9 mouse cellular contexts compared by ENCODE assay signal in genomic region chr9:61404615-61404980, GRCm38 (mm10). TPM values are rescaled to one million over a fixed set of nuclear protein-coding genes. Genes with fewer than 3 reads are reported as not detected.
DNase-seq lines count a peak whose midpoint lies in the region; ATAC-seq lines count a peak whose summit lies in the region.
"Had no signal": no experiment of that assay in that cellular context is flagged by ENCODE, and none has a peak within 500 bp of the region (broad histone marks: within the 10 kb centered on the region; RNA-seq: fewer than 3 reads in every experiment).

No protein-coding gene starts in this region.

- H3K9me3 ChIP-seq in kidney, embryonic 16.5 days (ENCODE audit: low read length): no peaks in the 10 kb centered on the region
- no peaks in the 10 kb centered on the region for H3K9me3 ChIP-seq in forebrain, embryonic 11.5 days (ENCODE audit: control insufficient read depth, low read length)
- H3K9me3 ChIP-seq in intestine, embryonic 16.5 days (ENCODE audit: control insufficient read depth, low read length): no peaks in the 10 kb centered on the region
- H3K9me3 ChIP-seq in neural tube, embryonic 12.5 days: no peaks in the 10 kb centered on the region

- no peaks in the 10 kb centered on the region for H3K27me3 ChIP-seq in kidney, embryonic 16.5 days (ENCODE audit: insufficient read depth, low read length)
- no peaks in the 10 kb centered on the region for H3K27me3 ChIP-seq in forebrain, embryonic 11.5 days (ENCODE audit: control insufficient read depth, insufficient read depth, low read length)
- H3K27me3 ChIP-seq in intestine, embryonic 16.5 days (replicated peaks; ENCODE audit: control insufficient read depth, insufficient read depth, low read length): no peaks in the 10 kb centered on the region
- H3K27me3 ChIP-seq in neural tube, embryonic 12.5 days (replicated peaks): 0 out of 2 replicates have a peak, but pooled peaks cover 3% of the 10 kb centered on the region

- 57% methylated on average over 3 of the region's 3 CpGs for WGBS in kidney, embryonic 16.5 days
- WGBS in forebrain, embryonic 11.5 days: 18% methylated on average over 3 of the region's 3 CpGs
- 61% methylated on average over 3 of the region's 3 CpGs for WGBS in intestine, embryonic 16.5 days
- WGBS in neural tube, embryonic 12.5 days: 53% methylated on average over 3 of the region's 3 CpGs

- no peak for DNase-seq in kidney, adult 11 months
- DNase-seq in forebrain, embryonic 11.5 days (ENCODE audit: low spot score): no peak
- DNase-seq in cerebellum, postnatal 36 days: no peak
- no peak for DNase-seq in ovary, postnatal 14 days (ENCODE audit: low spot score)
- DNase-seq in cerebellum, postnatal 4 days (ENCODE audit: low spot score in 2 of 2): no peak
- DNase-seq: thymus, adult 2 months had no signal

- peak overlapping the region; percentile 35; the same call in 1 of the 2 replicates for H3K9ac ChIP-seq in kidney, embryonic 16.5 days (replicated peaks; ENCODE audit: low read length)
- H3K9ac ChIP-seq in forebrain, embryonic 11.5 days (ENCODE audit: low read length): no peak overlapping the region
- no peak overlapping the region for H3K9ac ChIP-seq in intestine, embryonic 16.5 days (ENCODE audit: low read depth, low read length)
- 0 out of 2 replicates have a peak overlapping the region, but pooled peaks have one; percentile 21 for H3K9ac ChIP-seq in neural tube, embryonic 12.5 days

- H3K4me2 ChIP-seq in kidney, embryonic 16.5 days (replicated peaks; ENCODE audit: low read depth, low read length): peak overlapping the region; percentile 23; the same call in 1 of the 2 replicates
- no peak overlapping the region for H3K4me2 ChIP-seq in forebrain, embryonic 11.5 days (ENCODE audit: low read depth, low read length, severe bottlenecking)
- peak overlapping the region; percentile 27 for H3K4me2 ChIP-seq in intestine, embryonic 16.5 days (ENCODE audit: low read depth, low read length)
- H3K4me2 ChIP-seq in neural tube, embryonic 12.5 days (replicated peaks): peak overlapping the region; percentile 38

- peak overlapping the region; percentile 51; the same call in 1 of the 2 replicates for H3K27ac ChIP-seq in kidney, embryonic 16.5 days (ENCODE audit: low read length)
- H3K27ac ChIP-seq in forebrain, embryonic 11.5 days (ENCODE audit: low read depth, low read length): peak overlapping the region; percentile 58
- peak overlapping the region; percentile 16; the same call in 1 of the 2 replicates for H3K27ac ChIP-seq in intestine, embryonic 16.5 days (ENCODE audit: low read length)
- H3K27ac ChIP-seq in neural tube, embryonic 12.5 days: peak overlapping the region; percentile 74

- no peak overlapping the region for H3K4me3 ChIP-seq in kidney, embryonic 16.5 days (ENCODE audit: low read length)
- H3K4me3 ChIP-seq in forebrain, embryonic 11.5 days (ENCODE audit: low read depth, low read length): no peak overlapping the region
- no peak overlapping the region for H3K4me3 ChIP-seq in intestine, embryonic 16.5 days (ENCODE audit: low read length)
- H3K4me3 ChIP-seq in neural tube, embryonic 12.5 days: 0 out of 2 replicates have a peak overlapping the region, but pooled peaks have one; percentile 1

- peaks cover 60% of the 10 kb centered on the region for H3K4me1 ChIP-seq in kidney, embryonic 16.5 days (ENCODE audit: insufficient read depth, low read length)
- H3K4me1 ChIP-seq in forebrain, embryonic 11.5 days (replicated peaks; ENCODE audit: control insufficient read depth, insufficient read depth, low read length): peaks cover 48% of the 10 kb centered on the region
- H3K4me1 ChIP-seq in intestine, embryonic 16.5 days (ENCODE audit: control insufficient read depth, insufficient read depth, low read length): peaks cover 37% of the 10 kb centered on the region
- peaks cover 69% of the 10 kb centered on the region for H3K4me1 ChIP-seq in neural tube, embryonic 12.5 days

- no peak for ATAC-seq in kidney, embryonic 16.5 days (ENCODE audit: low FRiP score, low TSS enrichment)
- ATAC-seq in forebrain, embryonic 11.5 days (replicated peaks; ENCODE audit: low FRiP score): peak; percentile 42
- ATAC-seq in intestine, embryonic 16.5 days: 0 out of 2 replicates have a peak, but pooled peaks have one; percentile 8
- ATAC-seq in neural tube, embryonic 12.5 days (ENCODE audit: low FRiP score, low read depth): peak; percentile 2; the same call in 1 of the 2 replicates

- H3K36me3 ChIP-seq in kidney, embryonic 16.5 days (ENCODE audit: insufficient read depth, low read length): peaks cover 71% of the 10 kb centered on the region
- peaks cover 21% of the 10 kb centered on the region for H3K36me3 ChIP-seq in forebrain, embryonic 11.5 days (ENCODE audit: control insufficient read depth, insufficient read depth, low read length)
- peaks cover 38% of the 10 kb centered on the region for H3K36me3 ChIP-seq in intestine, embryonic 16.5 days (ENCODE audit: control insufficient read depth, insufficient read depth, low read length)
- H3K36me3 ChIP-seq in neural tube, embryonic 12.5 days: peaks cover 71% of the 10 kb centered on the region

RNA-seq across cellular contexts. Expression of gene Tle3, which starts 32.4 kb away (rescaled TPM):
- polyA plus RNA-seq in kidney, embryonic 16.5 days (2015; fragmentation: Nextera tagmentation; extraction: Ambion mirVana): 26.0 and 30.8 TPM in 2 replicates
- 57.8 and 58.2 TPM in 2 replicates for polyA plus RNA-seq in forebrain, embryonic 11.5 days (2014; fragmentation: Nextera tagmentation; extraction: Ambion mirVana)
- polyA plus RNA-seq in intestine, embryonic 16.5 days (2015; fragmentation: Nextera tagmentation; extraction: Ambion mirVana): 15.9 and 18.8 TPM in 2 replicates
- 55.5 and 58.7 TPM in 2 replicates for polyA plus RNA-seq in neural tube, embryonic 12.5 days (2016; fragmentation: Nextera tagmentation; extraction: Ambion mirVana)

Comparison
In these comparisons a context has a peak if more than half of its experiments do, and no peak if none do; other contexts are left out.
1. H3K27ac ChIP-seq: peak in every context shown above with its lines; median percentile 74 in neural tube, embryonic 12.5 days; 58 in forebrain, embryonic 11.5 days; 51 in kidney, embryonic 16.5 days; 16 in intestine, embryonic 16.5 days.
2. H3K9ac ChIP-seq: peak in kidney, embryonic 16.5 days (single experiment) and neural tube, embryonic 12.5 days (single experiment); none in forebrain, embryonic 11.5 days (single experiment) and intestine, embryonic 16.5 days (single experiment).